Mouse (Mus musculus) embryonic facial prominence, embryonic 15.5 days (tissue): ENCODE data around the gene Myrfl. TPM values are rescaled to one million over a fixed set of nuclear protein-coding genes. Genes with fewer than 3 reads are reported as not detected.
A peak's percentile ranks its signal among the peaks of the same experiment; 100 is the strongest.

Experiments used
- ATAC-seq: fragments of 200-750 bp; cut with Nextera tagmentation; 2 replicates; pipeline ENCODE4 v1.8.0; 2017; ENCODE audit warnings: low read depth, moderate TSS enrichment; ENCODE audit not compliant: insufficient number of reproducible peaks, low FRiP score, low TSS enrichment
- H3K27ac ChIP-seq: fragments of 300-500 bp; sonication (generic); replicated peaks from 2 replicates; pipeline ENCODE4 v1.5.1; 2015; ENCODE audit warnings: mild to moderate bottlenecking, inconsistent platforms
- H3K27me3 ChIP-seq: fragments of 300-500 bp; sonication (generic); 2 replicates; pipeline ENCODE4 v1.6.1; 2015; ENCODE audit warnings: inconsistent platforms
- H3K36me3 ChIP-seq: fragments of 300-500 bp; sonication (generic); 2 replicates; pipeline ENCODE4 v1.6.1; 2015; ENCODE audit warnings: mild to moderate bottlenecking, inconsistent platforms
- H3K4me1 ChIP-seq: fragments of 300-500 bp; sonication (generic); 2 replicates; pipeline ENCODE4 v1.6.1; 2015; ENCODE audit warnings: inconsistent platforms
- H3K4me2 ChIP-seq: fragments of 300-500 bp; sonication (generic); replicated peaks from 2 replicates; pipeline ENCODE4 v1.6.1; 2015; ENCODE audit warnings: mild to moderate bottlenecking, inconsistent platforms
- H3K4me3 ChIP-seq: fragments of 300-500 bp; sonication (generic); replicated peaks from 2 replicates; pipeline ENCODE4 v1.5.1; 2015; ENCODE audit warnings: mild to moderate bottlenecking, inconsistent platforms
- H3K9ac ChIP-seq: fragments of 300-500 bp; sonication (generic); 2 replicates; pipeline ENCODE4 v1.6.1; 2015; ENCODE audit warnings: inconsistent platforms
- H3K9me3 ChIP-seq: fragments of 300-500 bp; sonication (generic); replicated peaks from 2 replicates; pipeline ENCODE4 v1.6.1; 2016; ENCODE audit warnings: inconsistent platforms
- WGBS: fragments of 180-500 bp; shearing (Covaris S2); methylation state at CpG from one replicate; pipeline ENCODE4 v1.1.7; 2015; 5-methylcytosine and 5-hydroxymethylcytosine counted together
- polyA plus RNA-seq: library from polyadenylated mRNA; unstranded; fragments of >200 nt; fragmentation: Nextera tagmentation; extraction: Ambion mirVana; gene quantifications from 2 replicates; pipeline ENCODE4 v1.2.1, GENCODE M21; 2015

Myrfl gene
- polyA plus RNA-seq, 1 experiment from 2014 or later, result 0.24 TPM

DNA sequence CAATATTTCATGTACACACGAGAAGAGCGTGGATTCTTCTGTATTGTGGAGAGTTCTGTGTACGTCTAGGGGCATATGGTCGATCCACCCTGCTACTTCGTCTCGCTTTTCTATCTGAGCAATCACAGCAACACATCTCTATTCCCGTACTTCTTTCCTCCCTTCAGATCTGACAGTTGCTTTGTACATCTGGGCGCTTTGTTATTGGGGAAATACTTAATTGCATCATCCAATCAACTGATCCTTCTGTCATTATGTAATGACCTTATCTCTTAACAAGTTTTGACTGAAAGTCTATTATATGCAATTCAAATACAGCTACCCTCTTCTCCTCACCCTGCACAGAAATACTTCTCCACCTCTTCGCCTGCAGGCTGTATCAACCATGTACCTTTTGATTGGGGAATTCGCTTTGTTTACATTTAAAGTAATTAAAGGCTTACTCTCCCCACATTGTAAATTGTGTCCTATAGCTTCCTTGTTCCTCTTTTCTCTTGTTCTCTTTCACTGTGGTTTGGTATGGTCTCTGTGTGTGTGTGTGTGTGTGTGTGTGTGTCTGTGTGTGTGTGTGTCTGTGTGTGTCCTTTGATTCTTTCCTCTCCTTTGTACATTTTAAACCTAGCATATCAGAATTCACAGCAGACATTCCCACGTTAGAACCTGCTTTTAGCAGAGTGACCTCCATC, 29.9 kb upstream of the Myrfl start:
- no peaks in the 10 kb centered on the region for H3K4me1 ChIP-seq
- H3K36me3 ChIP-seq, result peaks cover 13% of the 10 kb centered on the region; the same call in 1 of the 2 replicates
- H3K9ac ChIP-seq, result no peak overlapping the region
- ATAC-seq, result no peak
- no peaks in the 10 kb centered on the region for H3K27me3 ChIP-seq
- WGBS, result 60% methylated on average over 11 of the region's 11 CpGs
- no peak overlapping the region for H3K4me3 ChIP-seq
- H3K27ac ChIP-seq, result no peak overlapping the region
- H3K4me2 ChIP-seq, result no peak overlapping the region
- H3K9me3 ChIP-seq, result no peaks in the 10 kb centered on the region

- Histone ChIP-seq H3K9me3 (no peaks in the 10 kb centered on the region), H3K9ac (no peak overlapping the region), H3K4me2 (no peak overlapping the region), H3K27ac (no peak overlapping the region), H3K36me3 (peaks cover 8% of the 10 kb centered on the region; the same call in 1 of the 2 replicates), H3K4me3 (no peak overlapping the region), H3K27me3 (no peaks in the 10 kb centered on the region), H3K4me1 (no peaks in the 10 kb centered on the region)
- ATAC-seq, result no peak
- whole genome bisulfite sequencing, result 91% methylated on average over 19 of the region's 19 CpGs
Observed at GRCm38 (mm10) chr10:116923651-116924495, 27.2 kb upstream of the Myrfl start.

- WGBS, result 91% methylated on average over 15 of the region's 15 CpGs
- no peaks in the 10 kb centered on the region for H3K9me3 ChIP-seq
- H3K27me3 ChIP-seq, result no peaks in the 10 kb centered on the region
- no peak overlapping the region for H3K9ac ChIP-seq
- ATAC-seq, result no peak
- no peak overlapping the region for H3K4me3 ChIP-seq
- peaks cover 8% of the 10 kb centered on the region; the same call in 1 of the 2 replicates for H3K36me3 ChIP-seq
- no peaks in the 10 kb centered on the region for H3K4me1 ChIP-seq
- no peak overlapping the region for H3K27ac ChIP-seq
- H3K4me2 ChIP-seq, result no peak overlapping the region
Observed at GRCm38 (mm10) chr10:116922161-116922560, 25.4 kb upstream of the Myrfl start.

- no peak overlapping the region for H3K4me3 ChIP-seq
- no peak overlapping the region for H3K9ac ChIP-seq
- H3K27me3 ChIP-seq, result no peaks in the 10 kb centered on the region
- no peak overlapping the region for H3K27ac ChIP-seq
- H3K4me2 ChIP-seq, result no peak overlapping the region
- no peaks in the 10 kb centered on the region for H3K4me1 ChIP-seq
- H3K9me3 ChIP-seq, result no peaks in the 10 kb centered on the region
- H3K36me3 ChIP-seq, result peaks cover 8% of the 10 kb centered on the region; the same call in 1 of the 2 replicates
- 89% methylated on average over 15 of the region's 15 CpGs for WGBS
- no peak for ATAC-seq
Observed at GRCm38 (mm10) chr10:116921416-116921815, 24.7 kb upstream of the Myrfl start.

GRCm38 (mm10) chr10:116920641-116921040, 23.9 kb upstream of the Myrfl start:
- 75% methylated on average over 8 of the region's 8 CpGs for WGBS
- Histone ChIP-seq H3K27ac (no peak overlapping the region), H3K36me3 (peaks cover 8% of the 10 kb centered on the region; the same call in 1 of the 2 replicates), H3K9me3 (no peaks in the 10 kb centered on the region), H3K4me2 (no peak overlapping the region), H3K9ac (no peak overlapping the region), H3K4me3 (no peak overlapping the region), H3K27me3 (no peaks in the 10 kb centered on the region), H3K4me1 (no peaks in the 10 kb centered on the region)
- ATAC-seq, result 0 out of 2 replicates have a peak, but pooled peaks have one; percentile 29

DNA sequence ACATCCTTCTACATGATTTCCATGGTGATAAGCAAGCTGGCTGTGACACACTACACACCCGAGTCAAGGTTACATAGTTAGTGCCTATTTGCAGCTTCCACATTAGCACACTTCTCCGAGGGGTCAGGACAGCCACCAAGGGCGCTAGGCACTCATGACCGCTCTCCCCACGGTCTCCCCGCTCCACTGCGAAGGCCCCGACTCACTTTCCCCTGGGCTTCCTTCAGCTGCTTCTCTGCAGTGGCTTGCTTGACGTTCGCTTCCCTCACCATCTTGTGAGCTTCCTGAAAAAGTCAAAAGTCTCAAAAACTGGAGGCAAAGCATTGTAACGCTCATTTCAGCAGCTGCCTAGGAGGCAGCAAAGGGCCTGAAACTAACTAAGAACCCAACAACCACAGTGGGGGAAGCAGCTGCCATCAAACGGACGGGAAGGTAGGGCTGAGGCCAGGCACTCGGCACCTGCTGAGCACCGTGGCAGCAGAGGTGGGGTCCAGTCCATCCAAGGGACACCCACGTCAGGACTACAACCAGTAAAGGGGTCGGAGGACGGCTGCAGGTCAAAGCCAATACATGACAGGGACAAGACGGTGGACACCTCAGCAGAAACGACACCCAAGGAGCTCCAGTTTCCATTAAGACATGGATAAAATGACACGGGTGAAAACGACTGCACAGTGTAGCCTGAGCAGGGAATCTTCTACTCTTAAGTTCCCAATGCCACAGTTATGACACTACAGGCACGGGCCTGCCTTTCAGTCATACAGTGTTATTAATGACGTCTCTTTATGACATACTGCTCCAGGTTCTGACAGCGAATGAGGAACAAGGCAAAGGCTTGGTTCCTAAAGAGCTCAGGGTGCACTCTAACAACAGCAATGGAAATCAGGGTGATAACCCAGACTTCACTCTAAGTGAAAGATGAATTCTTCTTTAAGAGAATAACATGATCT, 22.9 kb upstream of the Myrfl start:
- Histone ChIP-seq H3K4me1 (no peaks in the 10 kb centered on the region), H3K27ac (no peak overlapping the region), H3K9ac (no peak overlapping the region), H3K36me3 (peaks cover 13% of the 10 kb centered on the region; the same call in 1 of the 2 replicates), H3K9me3 (no peaks in the 10 kb centered on the region), H3K4me3 (no peak overlapping the region), H3K4me2 (no peak overlapping the region), H3K27me3 (no peaks in the 10 kb centered on the region)
- no peak for ATAC-seq
- whole genome bisulfite sequencing, result 86% methylated on average over 25 of the region's 25 CpGs

DNA sequence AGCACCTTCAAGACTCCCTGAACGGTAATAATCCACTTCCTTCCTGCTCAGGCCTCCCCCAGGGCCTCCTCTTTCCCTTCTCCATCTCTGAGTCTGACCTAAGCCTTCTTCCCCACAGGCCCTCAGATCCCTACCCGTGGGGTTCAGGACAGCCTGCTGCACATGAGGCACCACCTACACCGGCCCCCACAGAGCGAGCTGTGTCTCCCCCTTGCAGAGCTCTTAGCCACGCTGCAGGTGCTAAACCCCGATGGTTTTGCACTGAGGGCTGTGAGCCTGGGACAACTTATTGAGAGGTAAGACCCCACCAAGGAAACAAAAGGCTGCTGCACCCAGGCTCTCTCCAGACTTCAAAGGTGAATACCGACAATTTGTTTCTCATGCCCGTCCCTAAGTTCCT, 19.9 kb upstream of the Myrfl start:
- Histone ChIP-seq H3K9me3 (no peaks in the 10 kb centered on the region), H3K4me2 (no peak overlapping the region), H3K4me3 (no peak overlapping the region), H3K9ac (no peak overlapping the region), H3K27me3 (no peaks in the 10 kb centered on the region), H3K36me3 (0 out of 2 replicates have a peak, but pooled peaks cover 14% of the 10 kb centered on the region), H3K4me1 (peaks cover 9% of the 10 kb centered on the region), H3K27ac (no peak overlapping the region)
- ATAC-seq, result no peak
- 75% methylated on average over 8 of the region's 8 CpGs for WGBS

GRCm38 (mm10) chr10:116915286-116915685, 18.6 kb upstream of the Myrfl start:
- H3K27me3 ChIP-seq, result no peaks in the 10 kb centered on the region
- H3K4me3 ChIP-seq, result no peak overlapping the region
- peaks cover 24% of the 10 kb centered on the region for H3K36me3 ChIP-seq
- WGBS, result 91% methylated on average over 8 of the region's 8 CpGs
- ATAC-seq, result no peak
- no peak overlapping the region for H3K4me2 ChIP-seq
- H3K9ac ChIP-seq, result no peak overlapping the region
- peaks cover 9% of the 10 kb centered on the region for H3K4me1 ChIP-seq
- no peak overlapping the region for H3K27ac ChIP-seq
- H3K9me3 ChIP-seq, result no peaks in the 10 kb centered on the region

GRCm38 (mm10) chr10:116914586-116914985, 17.9 kb upstream of the Myrfl start:
- no peak for ATAC-seq
- Histone ChIP-seq H3K4me3 (no peak overlapping the region), H3K27ac (no peak overlapping the region), H3K36me3 (peaks cover 31% of the 10 kb centered on the region), H3K9ac (no peak overlapping the region), H3K9me3 (no peaks in the 10 kb centered on the region), H3K4me2 (no peak overlapping the region), H3K27me3 (no peaks in the 10 kb centered on the region), H3K4me1 (peaks cover 9% of the 10 kb centered on the region)
- 84% methylated on average over 9 of the region's 9 CpGs for WGBS

DNA sequence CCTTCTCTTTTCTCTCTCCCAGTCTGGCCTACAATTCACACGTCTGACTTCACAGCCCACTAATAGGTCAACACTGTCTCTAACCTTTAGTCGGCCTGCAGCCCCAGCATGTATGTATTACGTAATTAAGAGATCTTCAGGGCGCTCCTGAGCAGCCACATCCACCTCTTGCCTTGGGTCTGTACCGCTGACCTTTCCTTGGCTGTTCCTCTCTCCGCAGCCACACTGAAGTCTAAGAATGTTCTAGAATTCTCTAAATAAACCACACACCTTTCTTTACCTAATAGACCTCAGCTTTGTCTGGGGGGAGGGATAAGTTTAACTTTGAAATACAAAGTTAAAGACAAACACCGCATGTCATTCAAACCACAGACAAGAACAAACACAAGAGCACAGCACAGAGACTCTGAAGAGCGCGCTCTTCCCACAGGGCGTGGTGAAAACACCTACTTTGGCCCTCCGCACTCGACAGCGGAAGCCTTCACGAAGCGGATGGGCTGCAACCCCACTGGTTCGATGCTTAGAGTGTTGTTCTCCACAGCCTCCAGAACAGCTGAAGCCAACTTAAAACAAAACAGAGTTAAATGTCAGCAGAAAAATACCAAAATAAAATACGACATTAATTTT, 17.0 kb upstream of the Myrfl start:
- WGBS, result 74% methylated on average over 17 of the region's 17 CpGs
- no peak for ATAC-seq
- Histone ChIP-seq H3K27ac (peak overlapping the region; percentile 48; the same call in 1 of the 2 replicates), H3K9me3 (no peaks in the 10 kb centered on the region), H3K9ac (no peak overlapping the region), H3K4me2 (no peak overlapping the region), H3K36me3 (peaks cover 39% of the 10 kb centered on the region), H3K27me3 (no peaks in the 10 kb centered on the region), H3K4me3 (no peak overlapping the region), H3K4me1 (peaks cover 9% of the 10 kb centered on the region)
